In the genomic region with DNA sequence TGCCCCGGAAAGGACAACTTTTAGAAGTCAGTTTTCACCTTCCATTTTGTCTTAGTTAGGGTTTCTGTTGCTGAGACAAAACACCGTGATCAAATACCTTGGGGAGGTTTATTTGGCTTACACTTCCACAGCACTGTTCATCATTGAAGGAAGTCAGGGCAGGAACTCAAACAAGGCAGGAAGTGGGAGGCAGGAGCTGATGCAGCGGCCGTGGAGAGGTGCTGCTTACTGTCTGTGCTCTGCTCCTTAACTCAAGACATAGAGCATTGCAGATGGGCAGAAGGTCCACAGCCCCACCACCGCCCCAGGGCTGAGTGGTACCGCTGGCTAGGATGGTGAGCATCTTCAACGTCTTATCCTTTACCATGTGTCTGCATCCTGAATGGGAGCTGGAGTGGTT, we compare ENCODE assay signal across 28 mouse cellular contexts. TPM values are rescaled to one million over a fixed set of nuclear protein-coding genes. Genes with fewer than 3 reads are reported as not detected.
DNase-seq lines count a peak whose midpoint lies in the region; ATAC-seq and TF ChIP-seq lines count a peak whose summit lies in the region.
"Had no signal": no experiment of that assay in that cellular context is flagged by ENCODE, and none has a peak within 500 bp of the region (broad histone marks: within the 10 kb centered on the region; RNA-seq: fewer than 3 reads in every experiment).

No protein-coding gene starts in this region.

- ATAC-seq in frontal cortex, adult (ENCODE audit: low TSS enrichment): 0 out of 2 replicates have a peak, but pooled peaks have one; percentile 17
- ATAC-seq in inflammation-experienced regulatory T-cells, adult 6 months: peak; percentile 35
- ATAC-seq: forebrain, embryonic 13.5 days; forebrain, embryonic 16.5 days; hindbrain, embryonic 16.5 days; intestine, embryonic 16.5 days had no signal

- H3K79me2 ChIP-seq in CH12.LX (replicated peaks; ENCODE audit: control insufficient read depth, extremely low read depth, insufficient read depth, poor library complexity, severe bottlenecking): peaks cover 59% of the 10 kb centered on the region

- in situ Hi-C loops in CH12.LX (cut with MboI; ENCODE audit: low pct_ligation_motif_present, low pct_unique_long_range_greater_than_20kb, low sequenced_read_pairs): no loop called here

- H3K4me1 ChIP-seq in CH12.LX (ENCODE audit: control insufficient read depth in 1 of 2, insufficient read depth in 2 of 2): peaks cover 63 to 89% of the 10 kb centered on the region in 2 experiments

- H3K9ac ChIP-seq in CH12.LX (ENCODE audit: insufficient read depth, low read depth): peak overlapping the region; percentile 2; the same call in 1 of the 2 replicates
- H3K9ac ChIP-seq: forebrain, embryonic 13.5 days; heart, embryonic 12.5 days; heart, embryonic 15.5 days; hindbrain, embryonic 13.5 days had no signal

- H3K4me3 ChIP-seq in layer of hippocampus, adult 2 months: no peak overlapping the region
- H3K4me3 ChIP-seq in CH12.LX (replicated peaks in 1 of 3; ENCODE audit: low read depth in 2 of 3, low read length in 2 of 3, poor library complexity in 1 of 3): peak overlapping the region in 2 of 3 experiments; percentile 24 to 33
- no peak overlapping the region for H3K4me3 ChIP-seq in gastrocnemius, adult 2 months
- H3K4me3 ChIP-seq: forebrain, embryonic 10.5 days; forebrain, embryonic 13.5 days; heart, embryonic 12.5 days; heart, embryonic 15.5 days; hindbrain, embryonic 10.5 days; hindbrain, embryonic 13.5 days had no signal

- dilution Hi-C loops in CH12.LX (cut with MboI; ENCODE audit: extremely low pct_ligation_motif_present, extremely low pct_unique_long_range_greater_than_20kb, low sequenced_read_pairs): no loop called here

- peaks cover 23 to 61% of the 10 kb centered on the region in 2 experiments for H3K36me3 ChIP-seq in CH12.LX (replicated peaks in 1 of 2; ENCODE audit: control insufficient read depth in 1 of 2, insufficient read depth in 1 of 2, low read length in 1 of 2)
- H3K36me3 ChIP-seq: heart, embryonic 12.5 days; heart, embryonic 15.5 days; hindbrain, embryonic 13.5 days had no signal

- peak overlapping the region; percentile 80; the same call in 1 of the 2 replicates for H3K4me2 ChIP-seq in CH12.LX (ENCODE audit: insufficient read depth, low read depth, poor library complexity, severe bottlenecking)
- H3K4me2 ChIP-seq: forebrain, embryonic 13.5 days; heart, embryonic 12.5 days; heart, embryonic 15.5 days; hindbrain, embryonic 13.5 days had no signal

- no peak for TF ChIP-seq POLR2A in CH12.LX (IDR thresholded peaks at IDR 0.05; ENCODE audit: low read depth, low read length)

- no peak for DNase-seq in frontal cortex, postnatal 25 days (ENCODE audit: low spot score in 2 of 2)
- peak in 1 of 2 experiments; percentile 29 for DNase-seq in layer of hippocampus, adult 2 months (ENCODE audit: low spot score in 2 of 2)
- DNase-seq in layer of hippocampus, postnatal 25 days (ENCODE audit: extremely low spot score in 1 of 2, low spot score in 1 of 2): no peak
- DNase-seq in CH12.LX (ENCODE audit: extremely low read depth): no peak
- DNase-seq in thymus, postnatal 10 days (ENCODE audit: low spot score in 2 of 2): no peak
- DNase-seq in gastrocnemius, adult 2 months: no peak
- DNase-seq: adrenal gland, adult 2 months; adrenal gland, postnatal 14 days; cerebellum, adult 11-12 months; cerebellum, adult 8-10 months; cerebellum, postnatal 10 days; cerebellum, postnatal 36 days; gastrocnemius, postnatal 10 days; gastrocnemius, postnatal 36 days; heart, postnatal 10 days; heart, postnatal 36 days had no signal

- no peak for TF ChIP-seq RAD21 in CH12.LX (IDR thresholded peaks at IDR 0.05; ENCODE audit: low read depth, low read length)

- no peaks in the 10 kb centered on the region for H3K27me3 ChIP-seq in CH12.LX (replicated peaks)
- H3K27me3 ChIP-seq: forebrain, embryonic 13.5 days; heart, embryonic 12.5 days; heart, embryonic 15.5 days; hindbrain, embryonic 13.5 days had no signal

- peaks cover 18% of the 10 kb centered on the region for H3K9me3 ChIP-seq in CH12.LX (replicated peaks; ENCODE audit: low read length)
- H3K9me3 ChIP-seq: forebrain, embryonic 13.5 days; heart, embryonic 12.5 days; heart, embryonic 15.5 days; hindbrain, embryonic 10.5 days; hindbrain, embryonic 13.5 days had no signal

- peak overlapping the region; percentile 67 for H3K27ac ChIP-seq in layer of hippocampus, adult 2 months
- peak overlapping the region; percentile 100 for H3K27ac ChIP-seq in CH12.LX (ENCODE audit: insufficient read depth, low read depth)
- H3K27ac ChIP-seq in gastrocnemius, adult 2 months: no peak overlapping the region
- H3K27ac ChIP-seq: forebrain, embryonic 10.5 days; forebrain, embryonic 13.5 days; heart, embryonic 15.5 days; hindbrain, embryonic 13.5 days had no signal

- no peak for TF ChIP-seq CTCF in layer of hippocampus, adult 2 months (conservative IDR thresholded peaks at IDR 0.05)
- TF ChIP-seq CTCF in CH12.LX (conservative IDR thresholded peaks at IDR 0.05 in 1 of 2, IDR thresholded peaks at IDR 0.05 in 1 of 2; ENCODE audit: low read depth in 2 of 2, low read length in 2 of 2): no peak
- TF ChIP-seq CTCF in gastrocnemius, adult 2 months (IDR thresholded peaks at IDR 0.05): no peak

- TF ChIP-seq EP300 in CH12.LX (IDR thresholded peaks at IDR 0.05; ENCODE audit: low read length): no peak

- intact Hi-C loops in gastrocnemius, adult 2 months (cut with DNase I): no loop called here

TF ChIP-seq in CH12.LX, 34 proteins besides CTCF, POLR2A, EP300 and RAD21 (continues in another document):
- no peak for TF ChIP-seq TCF12 (IDR thresholded peaks at IDR 0.05; ENCODE audit: low read depth, low read length)
- TF ChIP-seq ZKSCAN1 (IDR thresholded peaks at IDR 0.05; ENCODE audit: borderline replicate concordance, low read depth, low read length): no peak
- TF ChIP-seq JUND (conservative IDR thresholded peaks at IDR 0.05; ENCODE audit: low read depth, low read length): no peak
- peak; percentile 39; the same call in 1 of the 2 replicates for TF ChIP-seq UBTF (IDR thresholded peaks at IDR 0.05; ENCODE audit: low read depth, low read length)
- TF ChIP-seq CHD1 (IDR thresholded peaks at IDR 0.05; ENCODE audit: low read depth, low read length): no peak
- TF ChIP-seq KAT2A (IDR thresholded peaks at IDR 0.05; ENCODE audit: insufficient replicate concordance, low read length): no peak
- no peak for TF ChIP-seq MEF2A (IDR thresholded peaks at IDR 0.05; ENCODE audit: borderline replicate concordance, low read depth, low read length)
- no peak for TF ChIP-seq IRF4 (IDR thresholded peaks at IDR 0.05; ENCODE audit: low read depth, low read length)
- no peak for TF ChIP-seq PAX5 (IDR thresholded peaks at IDR 0.05; ENCODE audit: low read length)
- no peak for TF ChIP-seq USF2 (conservative IDR thresholded peaks at IDR 0.05; ENCODE audit: low read depth, low read length)
- TF ChIP-seq USF1 (IDR thresholded peaks at IDR 0.05; ENCODE audit: low read depth, low read length): no peak
- TF ChIP-seq ELF1 (IDR thresholded peaks at IDR 0.05; ENCODE audit: low read depth, low read length): peak; percentile 24; the same call in 1 of the 2 replicates
- TF ChIP-seq MAZ (IDR thresholded peaks at IDR 0.05; ENCODE audit: low read depth, low read length): no peak
- TF ChIP-seq ZC3H11A (IDR thresholded peaks at IDR 0.05; ENCODE audit: low read depth, low read length): no peak
- no peak for TF ChIP-seq MYC (IDR thresholded peaks at IDR 0.05; ENCODE audit: low read depth, low read length)
- TF ChIP-seq SMC3 (IDR thresholded peaks at IDR 0.05; ENCODE audit: low read depth, low read length): no peak

RNA-seq across cellular contexts. Expression of gene Catip, which starts 20.0 kb away (rescaled TPM):
- total RNA-seq in layer of hippocampus, adult 2 months (2021): 1 to 10 TPM; 1.1 to 1.8 TPM
- 1 to 10 TPM; 1.0 to 1.1 TPM for total RNA-seq in layer of hippocampus, postnatal 25 days (2021)
- total RNA-seq in CH12.LX (2012; rRNA removed): 0.21 and 0.30 TPM in 2 replicates
- 0.11 and 0.20 TPM in 2 replicates for total RNA-seq in CH12.LX (2014; rRNA removed)
- polyA plus RNA-seq in CH12.LX (2012; ENCODE audit: insufficient read length, low read depth): 2.1 and 2.6 TPM in 2 replicates
- not detected for polyA plus RNA-seq in inflammation-experienced regulatory T-cells, adult 6 months (2017; shearing (Covaris generic))
- under 1 TPM in 1 of 2 experiments, not detected in 1; 0.13 TPM for total RNA-seq in gastrocnemius, adult 2 months (2021)
- total RNA-seq: granulocyte monocyte progenitor cell, adult 5-6 weeks had no signal

RNA-seq across cellular contexts. Expression of gene Slc11a1, which starts 33.1 kb away (rescaled TPM):
- total RNA-seq in layer of hippocampus, adult 2 months (2021): 1 to 10 TPM; 3.1 to 3.9 TPM
- 1 to 10 TPM; 1.7 to 4.2 TPM for total RNA-seq in layer of hippocampus, postnatal 25 days (2021)
- 21.3 and 35.7 TPM in 2 replicates for total RNA-seq in CH12.LX (2012; rRNA removed)
- total RNA-seq in CH12.LX (2014; rRNA removed): 14.0 and 17.0 TPM in 2 replicates
- polyA plus RNA-seq in CH12.LX (2012; ENCODE audit: insufficient read length, low read depth): 85.8 and 96.4 TPM in 2 replicates
- polyA plus RNA-seq in inflammation-experienced regulatory T-cells, adult 6 months (2017; shearing (Covaris generic)): 1 to 10 TPM in 2 of 3 experiments, under 1 TPM in 1; 0.97 to 1.7 (median 1.3) TPM
- total RNA-seq in gastrocnemius, adult 2 months (2021): 1 to 10 TPM; 3.8 to 5.6 TPM

RNA-seq across cellular contexts. Expression of gene Tmbim1, which starts 36.5 kb away (rescaled TPM):
- total RNA-seq in layer of hippocampus, adult 2 months (2021): 10 to 100 TPM; 23.3 to 23.9 TPM
- 10 to 100 TPM; 28.3 to 28.7 TPM for total RNA-seq in layer of hippocampus, postnatal 25 days (2021)
- 30.9 and 32.4 TPM in 2 replicates for total RNA-seq in CH12.LX (2012; rRNA removed)
- 26.6 and 28.3 TPM in 2 replicates for total RNA-seq in CH12.LX (2014; rRNA removed)
- 31.1 and 35.1 TPM in 2 replicates for polyA plus RNA-seq in CH12.LX (2012; ENCODE audit: insufficient read length, low read depth)
- polyA plus RNA-seq in inflammation-experienced regulatory T-cells, adult 6 months (2017; shearing (Covaris generic)): 10 to 100 TPM; 15.7 to 27.4 (median 17.9) TPM
- total RNA-seq in gastrocnemius, adult 2 months (2021): 10 to 100 TPM; 35.2 to 35.4 TPM

RNA-seq across cellular contexts. Expression of gene Ctdsp1, which starts 49.4 kb away (rescaled TPM):
- 10 to 100 TPM; 26.4 to 28.8 TPM for total RNA-seq in layer of hippocampus, adult 2 months (2021)
- 10 to 100 TPM; 32.2 to 34.1 TPM for total RNA-seq in layer of hippocampus, postnatal 25 days (2021)
- total RNA-seq in CH12.LX (2012; rRNA removed): 23.4 and 26.0 TPM in 2 replicates
- 11.8 and 14.4 TPM in 2 replicates for total RNA-seq in CH12.LX (2014; rRNA removed)
- polyA plus RNA-seq in CH12.LX (2012; ENCODE audit: insufficient read length, low read depth): 57.5 and 65.8 TPM in 2 replicates
- 10 to 100 TPM; 28.8 to 39.0 (median 36.1) TPM for polyA plus RNA-seq in inflammation-experienced regulatory T-cells, adult 6 months (2017; shearing (Covaris generic))
- total RNA-seq in gastrocnemius, adult 2 months (2021): 100 to 1,000 TPM in 1 of 2 experiments, 10 to 100 TPM in 1; 92.2 to 111 TPM

RNA-seq across cellular contexts. Expression of gene Pnkd, which starts 57.2 kb away (rescaled TPM):
- 100 to 1,000 TPM; 171 to 185 TPM for total RNA-seq in layer of hippocampus, adult 2 months (2021)
- 100 to 1,000 TPM; 192 to 193 TPM for total RNA-seq in layer of hippocampus, postnatal 25 days (2021)
- 117 and 154 TPM in 2 replicates for total RNA-seq in CH12.LX (2012; rRNA removed)
- 42.7 and 45.5 TPM in 2 replicates for total RNA-seq in CH12.LX (2014; rRNA removed)
- polyA plus RNA-seq in CH12.LX (2012; ENCODE audit: insufficient read length, low read depth): 263 and 318 TPM in 2 replicates
- polyA plus RNA-seq in inflammation-experienced regulatory T-cells, adult 6 months (2017; shearing (Covaris generic)): 100 to 1,000 TPM in 1 of 3 experiments, 10 to 100 TPM in 2; 90.4 to 101 (median 95.6) TPM
- total RNA-seq in gastrocnemius, adult 2 months (2021): 10 to 100 TPM; 45.4 to 70.5 TPM

Comparison
In these comparisons a context has a peak if more than half of its experiments do, and no peak if none do; other contexts are left out.
1. H3K4me3 ChIP-seq: peak in CH12.LX (2 of 3); none in layer of hippocampus, adult 2 months (single experiment) and gastrocnemius, adult 2 months (single experiment).